Mouse (Mus musculus) G1E (cell line): ENCODE measurements around the gene Atrnl1.

Source experiments
- CTCF ChIP-seq: IDR thresholded peaks from 2 replicates; pipeline ENCODE4 v1.5.1; 2012; ENCODE audit warnings: low read depth, low read length, inconsistent platforms, mixed read lengths
- POLR2AphosphoS5 ChIP-seq: IDR thresholded peaks from 2 replicates; pipeline ENCODE4 v1.6.1; 2012; ENCODE audit warnings: low read depth, low read length, inconsistent platforms; ENCODE audit not compliant: insufficient replicate concordance

DNA sequence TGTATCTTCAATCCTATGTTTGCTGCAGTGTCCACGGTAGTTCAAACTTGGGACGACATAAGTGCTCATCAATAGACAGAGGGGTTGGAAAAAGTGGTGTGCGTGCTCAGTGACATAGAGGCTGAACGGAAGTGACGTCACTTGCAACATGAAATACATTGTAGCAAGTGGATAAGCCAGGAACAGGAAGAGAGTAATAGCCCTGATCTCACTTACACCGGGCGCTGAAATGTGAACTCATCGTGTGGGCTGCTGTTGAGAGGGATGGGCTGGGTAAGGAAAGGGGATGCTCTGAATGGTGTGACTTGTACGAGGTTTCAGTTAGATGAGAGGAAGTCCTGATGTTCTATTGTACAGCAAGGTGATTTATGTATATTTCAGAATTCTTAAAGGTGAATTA, 8.3 kb downstream of the Atrnl1 start:
- TF ChIP-seq CTCF (no peak), POLR2AphosphoS5 (no peak)
